Mouse (Mus musculus) gastrocnemius, postnatal 10 days (tissue): ENCODE data around the gene Ankrd37. TPM values are rescaled to one million over a fixed set of nuclear protein-coding genes. Genes with fewer than 3 reads are reported as not detected.

ENCODE experiments used
- DNase-seq: peaks from one replicate; pipeline ENCODE4 v3.0.0; 2021; ENCODE audit warnings: mixed read lengths
- total RNA-seq, 2 experiments: library from RNA; stranded (reverse); gene quantifications; 2 replicates each; pipeline ENCODE4 v1.2.3; 2021

Gene Ankrd37
- total RNA-seq, 2 experiments from 2014 or later = 1.5 to 2.9 TPM

DNA sequence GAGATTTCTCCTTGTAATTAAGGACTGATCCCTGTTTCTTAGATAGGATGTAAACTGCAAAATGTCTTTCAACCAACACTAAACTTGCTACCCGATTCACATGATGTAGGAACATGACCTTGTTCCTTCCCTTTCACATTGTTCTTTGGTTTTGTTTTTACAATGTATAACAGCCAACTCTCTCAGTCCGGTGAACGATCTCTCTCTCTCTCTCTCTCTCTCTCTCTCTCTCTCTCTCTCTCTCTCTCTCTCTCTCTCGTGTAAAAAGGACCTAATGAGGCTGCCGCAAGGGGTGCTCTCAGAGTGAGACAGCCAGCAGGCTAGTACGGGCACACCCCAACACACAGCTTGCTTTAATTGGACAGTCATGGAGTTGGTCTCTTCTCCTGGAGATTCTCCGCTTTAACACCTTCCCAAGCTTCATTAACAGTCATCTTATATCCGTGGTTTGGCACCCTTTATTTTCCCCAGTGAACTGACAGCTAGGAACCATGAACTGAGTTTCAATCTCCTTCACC, 31.5 kb downstream of the Ankrd37 start:
- DNase-seq = no peak

DNA sequence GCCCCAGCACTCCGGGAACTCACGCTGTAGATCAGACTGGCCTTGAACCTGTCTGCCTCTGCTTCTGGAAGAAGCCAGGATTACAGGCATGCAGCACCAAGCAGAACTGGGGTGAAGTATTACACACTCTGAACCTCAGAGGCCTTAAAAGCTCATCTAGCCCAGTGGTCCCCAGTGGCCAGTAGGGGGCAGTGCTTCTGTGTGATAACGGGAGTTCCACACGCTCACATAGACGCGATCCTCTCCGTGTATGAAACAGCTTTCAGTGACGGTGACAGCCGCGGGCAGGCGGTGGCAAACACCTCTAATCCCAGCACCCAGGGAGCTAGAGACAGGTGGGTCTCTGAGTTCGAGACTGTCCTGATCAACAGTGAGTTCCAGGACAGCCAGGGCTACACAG, 34.6 kb downstream of the Ankrd37 start:
- DNase-seq = no peak

DNA sequence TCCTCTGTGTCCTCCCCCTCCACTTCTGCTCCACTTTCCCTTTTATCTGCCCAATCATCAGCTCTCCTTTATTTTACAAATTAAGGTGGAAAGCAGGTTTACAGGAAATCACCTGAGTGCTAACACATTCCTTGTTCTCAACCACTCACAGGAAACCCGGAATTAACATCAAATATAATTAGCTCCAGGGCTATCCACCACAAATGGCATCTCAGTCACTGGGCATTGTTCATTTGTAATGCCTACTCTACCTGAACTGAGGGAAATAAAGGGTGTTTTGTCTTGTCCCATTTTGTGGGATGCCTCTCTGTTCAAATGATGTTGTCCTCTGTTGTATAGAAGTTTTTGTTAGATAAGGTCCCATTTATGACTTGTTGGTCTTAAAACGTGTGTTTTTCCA, 54.9 kb downstream of the Ankrd37 start:
- no peak for DNase-seq

Other genes with a start within 250 kb of the Ankrd37 start
- 100 to 1,000 TPM; 594 to 743 TPM for gene Pdlim3, start 120.2 kb downstream of the Ankrd37 start, total RNA-seq
- gene Ccdc110, start 71.1 kb downstream of the Ankrd37 start, total RNA-seq = not detected
- under 1 TPM; 0.68 TPM for gene 1700029J07Rik, start 30.5 kb downstream of the Ankrd37 start, total RNA-seq
- gene Ufsp2, start 30.2 kb downstream of the Ankrd37 start, total RNA-seq = 10 to 100 TPM; 37.2 to 37.8 TPM
- 1 to 10 TPM in 1 of 2 experiments, under 1 TPM in 1; 0.66 to 2.2 TPM for gene Lrp2bp, start 6.4 kb downstream of the Ankrd37 start, total RNA-seq
- 10 to 100 TPM; 13.0 to 15.0 TPM for gene Cfap97, start 146.1 kb upstream of the Ankrd37 start, total RNA-seq
- gene Snx25, start 146.5 kb upstream of the Ankrd37 start, total RNA-seq = 1 to 10 TPM; 7.7 to 9.5 TPM
- gene Slc25a4, start 205.6 kb upstream of the Ankrd37 start, total RNA-seq = 1,000 to 10,000 TPM; 2,072 to 2,481 TPM